Mouse (Mus musculus) spleen, embryonic (tissue): ENCODE results near the gene Zfp120.
"Not testable (repeated sequence)": the region's sequence is repeated elsewhere in the genome, so short reads cannot be mapped to it uniquely, and the experiment has no call there.

Experiments
- CTCF ChIA-PET: fragments of 350-600 bp; sonication (Branson Sonifier 250); formaldehyde crosslinking; loops from one replicate; lab custom pipeline; 2022; lab: Charles Lee

Zfp120 gene

DNA sequence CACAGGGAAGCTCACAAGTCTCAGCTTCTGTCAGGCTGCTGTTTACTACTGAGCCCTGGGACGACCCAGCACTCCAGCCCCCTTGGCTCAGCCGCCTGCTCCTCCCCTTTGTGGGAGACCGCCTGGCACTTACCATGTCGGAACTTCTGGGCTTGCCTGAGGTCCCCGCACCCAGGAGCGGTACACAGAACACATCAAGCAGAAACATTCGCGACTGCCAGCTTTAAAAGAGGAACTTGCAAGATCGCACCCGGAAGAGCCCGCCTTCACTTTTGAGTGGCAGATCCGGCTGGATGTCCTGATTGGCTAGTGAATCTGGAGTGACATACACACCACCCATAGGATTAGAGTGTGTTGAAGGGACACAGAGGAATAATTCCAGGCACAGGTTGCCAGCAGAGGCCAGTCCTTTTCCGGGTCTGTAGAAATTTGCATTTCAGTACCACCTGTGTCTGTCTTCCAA, at the start of gene Zfp120:
TSS of gene Zfp120 (minus strand) at position 274 of the 463 bp plus-strand sequence.
- CTCF ChIA-PET, result no interaction called here

DNA sequence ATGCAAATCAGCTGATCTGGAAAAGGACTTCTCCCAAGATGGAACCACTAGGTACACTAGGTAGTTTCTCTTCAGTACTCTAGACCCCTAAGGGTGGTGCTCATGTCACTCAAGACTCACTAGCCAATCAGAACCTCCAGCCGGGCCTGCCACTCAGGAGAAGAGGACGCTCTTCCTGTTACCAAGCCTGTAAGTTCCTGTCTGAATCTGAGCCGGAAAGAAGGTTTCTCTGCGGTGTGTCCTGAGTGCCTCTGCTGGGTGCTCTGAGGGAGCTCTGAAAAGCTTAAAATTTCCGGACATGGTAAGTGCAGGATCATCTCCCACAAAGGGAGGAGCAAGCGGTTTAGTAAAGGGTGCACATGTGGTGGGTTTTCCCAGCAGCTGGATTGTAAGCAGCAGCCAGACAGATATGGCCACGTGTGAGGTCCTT, 45.1 kb upstream of the Zfp120 start, which contains the start of gene Gm14139:
TSS of gene Gm14139 (plus strand) at position 186 of the 430 bp plus-strand sequence.
- CTCF ChIA-PET, result not testable (repeated sequence)

DNA sequence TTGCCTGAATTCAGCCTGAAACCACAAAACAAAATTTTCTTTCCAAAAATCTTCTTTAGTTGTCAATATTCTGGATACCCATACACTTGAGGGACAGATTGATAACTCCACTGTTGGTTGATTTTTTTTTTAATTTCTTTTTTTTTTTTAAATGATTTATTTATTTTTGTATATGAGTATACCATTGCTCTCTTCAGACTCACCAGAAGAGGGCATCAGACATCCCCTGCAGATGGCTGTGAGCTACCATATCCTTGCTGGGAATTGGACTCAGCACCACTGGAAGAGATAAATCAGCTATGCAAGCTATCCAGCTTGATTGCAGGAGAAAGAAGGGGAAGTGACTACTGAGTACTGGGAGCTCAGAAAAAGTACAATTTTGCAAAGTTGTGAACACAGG, 44.5 kb upstream of the Zfp120 start:
- CTCF ChIA-PET, result not testable (repeated sequence)

DNA sequence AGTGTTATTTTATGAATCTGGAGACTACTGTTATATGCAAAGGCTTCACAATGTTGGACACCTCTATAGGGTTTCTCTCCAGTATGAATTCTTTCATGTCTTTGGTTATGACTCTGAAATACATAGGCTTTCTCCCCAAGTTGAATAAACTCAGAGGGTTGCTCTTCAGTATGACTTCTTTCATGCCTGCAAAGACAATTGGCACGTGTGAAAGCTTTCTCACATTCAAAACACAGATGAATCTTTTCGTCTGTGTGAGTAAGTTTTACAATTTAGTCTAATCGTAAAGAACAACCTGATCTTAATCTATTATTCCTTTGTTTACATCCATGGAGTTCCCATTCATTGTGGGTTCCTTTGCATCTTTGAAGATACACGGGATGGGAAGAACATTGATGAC, 43.1 kb upstream of the Zfp120 start, which contains the start of gene Gm10770:
TSS of gene Gm10770 (minus strand) at position 101 of the 400 bp plus-strand sequence.
- CTCF ChIA-PET, result not testable (repeated sequence)

DNA sequence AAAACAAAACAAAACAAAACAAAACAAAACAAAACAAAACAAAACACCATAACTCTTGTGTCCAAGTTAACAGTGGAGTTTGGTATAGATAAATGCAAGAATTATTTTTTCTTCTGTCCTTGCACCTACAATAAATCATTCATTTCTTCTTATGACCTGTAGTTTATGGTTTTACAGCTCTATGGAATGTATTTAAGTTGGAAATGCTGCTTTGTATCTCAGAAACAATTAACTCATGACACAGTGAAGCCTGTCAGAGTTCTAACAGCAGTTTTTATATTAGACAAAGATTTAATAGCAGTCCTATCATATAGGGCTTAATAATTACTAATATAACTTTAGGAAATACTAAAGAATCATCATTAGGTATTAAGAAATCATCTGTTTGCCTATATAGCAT, 37.3 kb upstream of the Zfp120 start:
- CTCF ChIA-PET, result no interaction called here

DNA sequence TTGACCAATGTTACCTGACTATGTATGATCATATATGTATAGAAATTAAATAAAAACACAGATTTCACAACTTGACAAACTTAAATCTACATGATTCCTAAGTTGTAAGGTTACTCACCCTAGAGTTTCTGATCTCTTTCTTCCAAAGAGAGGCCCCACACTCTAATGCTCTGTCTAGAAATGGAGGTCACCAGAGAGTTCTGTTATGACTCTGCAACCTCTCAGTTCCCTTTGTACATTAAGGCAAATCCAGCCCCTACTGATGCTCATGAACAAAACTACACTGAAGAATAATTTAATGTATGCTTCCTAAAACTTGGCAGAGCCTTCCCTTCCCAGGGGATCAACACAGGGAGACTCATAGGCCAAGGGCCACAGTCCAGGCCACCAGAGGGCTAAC, 30.2 kb upstream of the Zfp120 start:
- CTCF ChIA-PET, result no interaction called here

DNA sequence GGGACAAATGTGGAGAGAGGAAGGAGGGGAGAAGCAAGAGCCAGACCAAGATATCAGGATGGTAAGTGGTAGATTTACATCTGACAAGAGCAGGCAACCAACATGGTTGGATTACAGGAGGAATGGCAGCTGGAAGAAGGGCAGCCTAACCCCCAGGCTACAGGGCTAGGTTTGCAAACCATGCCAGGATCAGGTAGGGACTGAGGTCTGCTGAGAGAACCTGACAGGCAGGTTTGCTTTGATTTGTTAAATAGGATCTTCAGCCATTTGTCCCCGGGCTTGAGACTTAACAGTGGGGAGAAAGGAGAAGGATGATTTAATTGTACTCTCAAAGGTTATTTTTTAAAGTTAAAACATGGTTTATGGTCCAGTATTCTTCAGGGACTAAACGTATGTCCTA, 3.7 kb downstream of the Zfp120 start:
- CTCF ChIA-PET, result no interaction called here

DNA sequence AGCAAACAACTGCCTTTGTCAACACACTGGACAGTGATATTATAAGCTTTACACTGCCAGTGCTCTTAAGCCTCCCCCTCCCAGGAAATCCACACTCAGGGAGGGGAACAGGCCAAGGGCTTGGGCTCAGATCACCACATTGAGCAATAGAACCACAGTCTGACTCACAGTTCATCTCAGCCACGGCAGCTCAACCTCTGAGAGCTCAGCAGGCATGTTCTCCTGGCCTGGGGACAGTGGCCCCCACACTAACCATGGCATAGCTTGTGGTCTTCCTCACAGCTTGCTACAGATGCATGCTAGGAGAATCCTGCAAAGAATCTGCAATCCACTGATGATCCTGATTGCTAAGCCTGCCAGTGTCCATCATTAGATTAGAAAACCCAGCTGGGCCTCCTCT, 4.5 kb downstream of the Zfp120 start:
- CTCF ChIA-PET, result not testable (repeated sequence)

DNA sequence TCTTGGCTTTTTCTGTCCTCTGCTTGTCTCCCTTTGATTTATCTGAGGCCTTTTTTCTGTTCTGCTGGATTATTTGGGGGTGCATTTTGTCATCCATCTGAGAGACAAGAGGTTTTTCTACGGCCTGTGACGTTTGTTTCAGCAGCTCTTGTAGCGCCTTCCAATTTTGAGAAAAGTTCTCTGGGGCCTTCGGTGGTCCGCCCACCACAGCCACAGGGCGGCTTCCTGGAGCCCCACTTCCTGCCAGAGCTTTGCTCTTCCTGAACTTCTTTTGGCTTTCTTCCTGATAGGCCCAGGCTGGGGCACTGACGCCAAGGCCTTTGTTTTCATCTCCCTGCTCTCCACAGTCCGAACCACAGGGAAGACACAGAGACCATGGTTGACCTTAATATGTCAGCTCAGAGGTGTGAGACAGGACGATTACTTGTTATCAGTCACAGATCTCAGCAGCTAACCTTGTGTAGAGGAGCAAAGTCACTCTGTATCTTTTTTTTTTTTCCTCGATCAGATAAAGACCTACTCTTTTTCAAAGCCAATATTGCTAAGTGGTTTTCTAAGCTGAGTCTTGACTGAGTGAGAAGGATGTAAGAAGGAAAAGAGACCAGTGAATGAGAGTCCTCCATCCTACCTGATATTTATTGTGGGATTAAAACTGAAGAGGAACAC, 25.1 kb downstream of the Zfp120 start:
- CTCF ChIA-PET, result no interaction called here

DNA sequence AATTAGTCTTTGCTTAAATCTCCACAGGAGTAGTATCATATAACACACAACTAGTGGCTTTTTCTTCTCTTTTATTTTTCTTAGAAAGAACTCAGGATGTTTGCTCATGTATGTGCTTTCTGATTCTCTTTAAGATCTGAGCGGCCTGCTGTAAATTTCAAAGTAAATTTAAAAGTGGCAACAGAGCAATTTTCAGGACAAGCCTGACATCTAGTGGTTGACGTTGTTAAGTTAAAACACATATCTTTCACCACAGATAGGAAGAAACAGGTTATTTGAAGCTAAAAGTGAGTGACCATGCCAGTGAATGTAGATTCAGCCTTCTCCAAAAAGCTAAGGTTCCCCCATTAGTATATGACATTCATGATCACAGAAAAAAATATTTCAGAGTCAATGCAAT, 36.9 kb downstream of the Zfp120 start:
- CTCF ChIA-PET, result not testable (repeated sequence)
